Mouse (Mus musculus) CH12.LX (cell line): ENCODE results near the gene Dynll1. TPM values are rescaled to one million over a fixed set of nuclear protein-coding genes. Genes with fewer than 3 reads are reported as not detected.

Source experiments
- DNase-seq: peaks from one replicate; pipeline ENCODE4 v3.0.0-alpha.2; 2013; ENCODE audit errors: extremely low read depth
- H3K27ac ChIP-seq: 2 replicates; pipeline ENCODE4 v1.5.1; 2012; ENCODE audit warnings: low read depth, mild to moderate bottlenecking, control low read depth, moderate library complexity; ENCODE audit not compliant: insufficient read depth
- H3K27me3 ChIP-seq: replicated peaks from 2 replicates; pipeline ENCODE3; 2012; ENCODE audit warnings: inconsistent platforms
- H3K36me3 ChIP-seq, 2 experiments: replicated peaks in 1 of 2; 2 replicates each; pipeline versions ENCODE3 to v1.6.1; 2012; ENCODE audit warnings: inconsistent platforms in 1 of 2, low read length in 1 of 2, mild to moderate bottlenecking in 1 of 2, mixed read lengths in 1 of 2, moderate library complexity in 1 of 2; ENCODE audit not compliant: control insufficient read depth in 1 of 2, insufficient read depth in 1 of 2
- H3K4me1 ChIP-seq, 2 experiments: 2 replicates each; pipeline ENCODE4 v1.6.1; 2012; ENCODE audit warnings: inconsistent platforms in 1 of 2, moderate library complexity in 1 of 2; ENCODE audit not compliant: insufficient read depth in 2 of 2, control insufficient read depth in 1 of 2
- H3K4me2 ChIP-seq: 2 replicates; pipeline ENCODE4 v1.6.1; 2012; ENCODE audit warnings: low read depth, mild to moderate bottlenecking, control low read depth; ENCODE audit not compliant: poor library complexity, insufficient read depth, severe bottlenecking
- H3K4me3 ChIP-seq, 3 experiments: fragments of 150-350 bp in 1 of 3; sonication (generic) in 1 of 3; replicated peaks in 1 of 3; 2 replicates each; pipeline versions ENCODE3 to v1.5.1; 2011 to 2012; ENCODE audit warnings: low read depth in 2 of 3, low read length in 2 of 3, mild to moderate bottlenecking in 2 of 3, moderate library complexity in 2 of 3, control low read depth in 1 of 3, improper control_type of control experiment in 1 of 3, inconsistent platforms in 1 of 3, mixed read lengths in 1 of 3; ENCODE audit not compliant: poor library complexity in 1 of 3
- H3K79me2 ChIP-seq: replicated peaks from 2 replicates; pipeline ENCODE4 v1.6.1; 2012; ENCODE audit warnings: mild to moderate bottlenecking, moderate library complexity; ENCODE audit not compliant: control insufficient read depth, poor library complexity, insufficient read depth, severe bottlenecking; ENCODE audit errors: extremely low read depth
- H3K9ac ChIP-seq: 2 replicates; pipeline ENCODE4 v1.6.1; 2012; ENCODE audit warnings: low read depth, mild to moderate bottlenecking, control low read depth, moderate library complexity; ENCODE audit not compliant: insufficient read depth
- H3K9me3 ChIP-seq: replicated peaks from 2 replicates; pipeline ENCODE3; 2012; ENCODE audit warnings: low read length, inconsistent platforms, mixed read lengths
- CHD2 ChIP-seq: IDR thresholded peaks from 2 replicates; pipeline ENCODE4 v1.6.1; 2011; ENCODE audit warnings: low read length, improper control_type of control experiment
- CTCF ChIP-seq, 2 experiments: IDR thresholded peaks in 1 of 2; conservative IDR thresholded peaks in 1 of 2; 2 replicates each; pipeline ENCODE4 v1.5.1; 2011 to 2012; ENCODE audit warnings: low read depth in 2 of 2, low read length in 2 of 2, improper control_type of control experiment in 1 of 2, inconsistent platforms in 1 of 2, mild to moderate bottlenecking in 1 of 2, moderate library complexity in 1 of 2
- ETS1 ChIP-seq: conservative IDR thresholded peaks from 2 replicates; pipeline ENCODE4 v1.6.1; 2012; ENCODE audit warnings: low read depth, mild to moderate bottlenecking, inconsistent platforms, low read length, improper control_type of control experiment, moderate library complexity
- HCFC1 ChIP-seq: IDR thresholded peaks from 2 replicates; pipeline ENCODE4 v1.6.1; 2012; ENCODE audit warnings: low read depth, mild to moderate bottlenecking, inconsistent platforms, low read length, improper control_type of control experiment
- IRF4 ChIP-seq: IDR thresholded peaks from 2 replicates; pipeline ENCODE4 v1.6.1; 2014; ENCODE audit warnings: low read depth, mild to moderate bottlenecking, inconsistent platforms, low read length, improper control_type of control experiment
- JUND ChIP-seq: conservative IDR thresholded peaks from 2 replicates; pipeline ENCODE4 v1.6.1; 2011; ENCODE audit warnings: low read depth, low read length, improper control_type of control experiment
- KAT2A ChIP-seq: IDR thresholded peaks from 2 replicates; pipeline ENCODE4 v1.6.1; 2012; ENCODE audit warnings: low read length, improper control_type of control experiment, inconsistent platforms; ENCODE audit not compliant: insufficient replicate concordance
- MAX ChIP-seq: IDR thresholded peaks from 2 replicates; pipeline ENCODE4 v1.6.1; 2011; ENCODE audit warnings: low read length, improper control_type of control experiment
- MAZ ChIP-seq: IDR thresholded peaks from 2 replicates; pipeline ENCODE4 v1.6.1; 2012; ENCODE audit warnings: low read depth, mild to moderate bottlenecking, inconsistent platforms, low read length, improper control_type of control experiment, moderate library complexity
- MYC ChIP-seq: IDR thresholded peaks from 2 replicates; pipeline ENCODE4 v1.6.1; 2011; ENCODE audit warnings: low read depth, mild to moderate bottlenecking, improper control_type of control experiment, low read length
- NELFE ChIP-seq: IDR thresholded peaks from 2 replicates; pipeline ENCODE4 v1.6.1; 2011; ENCODE audit warnings: low read depth, low read length, improper control_type of control experiment
- NRF1 ChIP-seq: IDR thresholded peaks from 2 replicates; pipeline ENCODE4 v1.6.1; 2014; ENCODE audit warnings: low read depth, mild to moderate bottlenecking, inconsistent platforms, low read length, improper control_type of control experiment, moderate library complexity
- PAX5 ChIP-seq: IDR thresholded peaks from 2 replicates; pipeline ENCODE4 v1.6.1; 2012; ENCODE audit warnings: low read length, inconsistent platforms, mixed read lengths
- RCOR1 ChIP-seq: conservative IDR thresholded peaks from 2 replicates; pipeline ENCODE4 v1.6.1; 2012; ENCODE audit warnings: low read depth, mild to moderate bottlenecking, inconsistent platforms, low read length, improper control_type of control experiment
- TBP ChIP-seq: conservative IDR thresholded peaks from 2 replicates; pipeline ENCODE4 v1.6.1; 2011; ENCODE audit warnings: low read depth, low read length, improper control_type of control experiment
- UBTF ChIP-seq: IDR thresholded peaks from 2 replicates; pipeline ENCODE4 v1.6.1; 2012; ENCODE audit warnings: low read depth, mild to moderate bottlenecking, inconsistent platforms, low read length, improper control_type of control experiment, moderate library complexity
- USF2 ChIP-seq: conservative IDR thresholded peaks from 2 replicates; pipeline ENCODE4 v1.6.1; 2011; ENCODE audit warnings: low read depth, low read length, improper control_type of control experiment
- ZKSCAN1 ChIP-seq: IDR thresholded peaks from 2 replicates; pipeline ENCODE4 v1.6.1; 2012; ENCODE audit warnings: low read depth, inconsistent platforms, low read length, improper control_type of control experiment, borderline replicate concordance
- ZMIZ1 ChIP-seq: IDR thresholded peaks from 2 replicates; pipeline ENCODE4 v1.6.1; 2012; ENCODE audit warnings: low read depth, mild to moderate bottlenecking, inconsistent platforms, low read length, improper control_type of control experiment
- ZNF384 ChIP-seq: IDR thresholded peaks from 2 replicates; pipeline ENCODE4 v1.6.1; 2012; ENCODE audit warnings: low read depth, low read length, improper control_type of control experiment, inconsistent platforms
- dilution Hi-C: fragments of 300-500 bp; cut with MboI; formaldehyde crosslinking; loops from 2 replicates; pipeline ENCODE4 v1.14.3; 2020; ENCODE audit warnings: low sequenced_read_pairs; ENCODE audit not compliant: extremely low pct_unique_long_range_greater_than_20kb, extremely low pct_ligation_motif_present
- in situ Hi-C: fragments of 300-500 bp; cut with MboI; formaldehyde crosslinking; loops from 3 replicates; pipeline ENCODE4 v1.14.3; 2019; ENCODE audit warnings: low sequenced_read_pairs, low pct_ligation_motif_present, low pct_unique_long_range_greater_than_20kb, mixed read lengths
- polyA plus RNA-seq: library from polyadenylated mRNA; unstranded; fragments of >175 nt; gene quantifications from 2 replicates; pipeline ENCODE4 v1.2.1, GENCODE M21; 2012; ENCODE audit warnings: low read depth; ENCODE audit not compliant: insufficient read length
- total RNA-seq, 2 experiments: library from RNA; depleted of rRNA; stranded (reverse); fragments of 300-350 nt in 1 of 2; fragments of >200 nt in 1 of 2; gene quantifications; 2 replicates each; pipeline ENCODE4 v1.2.3; 2012 to 2014

The Dynll1 gene
- total and polyA plus RNA-seq, 3 experiments = 312 to 646 (median 456) TPM

DNA sequence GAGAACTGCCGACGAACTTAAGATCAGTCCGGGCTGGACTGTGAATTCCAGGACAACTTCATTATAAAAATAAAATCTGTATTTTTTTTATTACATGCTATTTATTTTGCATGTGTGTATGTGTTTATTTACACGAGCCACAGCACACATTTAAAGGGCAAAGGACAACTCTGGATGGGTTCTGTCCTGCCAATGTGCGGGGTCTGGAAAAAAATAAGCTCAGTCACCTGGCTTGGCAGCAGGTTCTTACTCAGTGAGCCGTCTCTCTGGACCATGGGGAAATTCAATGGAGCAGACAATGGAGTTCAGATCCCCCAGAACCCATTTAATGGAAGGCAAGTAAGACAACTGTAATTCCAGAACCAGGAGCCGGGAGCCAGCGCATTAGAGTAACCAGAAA, 39.7 kb downstream of the Dynll1 start:
- Histone ChIP-seq H3K9me3 (no peaks in the 10 kb centered on the region), H3K36me3 (peaks cover 63 to 86% of the 10 kb centered on the region in 2 experiments), H3K9ac (no peak overlapping the region), H3K4me3 (no peak overlapping the region)
- in situ Hi-C loops = no loop called here
- DNase-seq = no peak
- no peak for TF ChIP-seq NRF1
- no peak for TF ChIP-seq TBP
- TF ChIP-seq, all 38 proteins: peak for 0
- dilution Hi-C loops = no loop called here
- no peak overlapping the region for H3K4me2 ChIP-seq
- peaks cover 2 to 6% of the 10 kb centered on the region in 2 experiments; a peak in 1 of 4 replicates for H3K4me1 ChIP-seq
- H3K27ac ChIP-seq = no peak overlapping the region
- H3K79me2 ChIP-seq = peaks cover 57% of the 10 kb centered on the region
- H3K27me3 ChIP-seq = no peaks in the 10 kb centered on the region

DNA sequence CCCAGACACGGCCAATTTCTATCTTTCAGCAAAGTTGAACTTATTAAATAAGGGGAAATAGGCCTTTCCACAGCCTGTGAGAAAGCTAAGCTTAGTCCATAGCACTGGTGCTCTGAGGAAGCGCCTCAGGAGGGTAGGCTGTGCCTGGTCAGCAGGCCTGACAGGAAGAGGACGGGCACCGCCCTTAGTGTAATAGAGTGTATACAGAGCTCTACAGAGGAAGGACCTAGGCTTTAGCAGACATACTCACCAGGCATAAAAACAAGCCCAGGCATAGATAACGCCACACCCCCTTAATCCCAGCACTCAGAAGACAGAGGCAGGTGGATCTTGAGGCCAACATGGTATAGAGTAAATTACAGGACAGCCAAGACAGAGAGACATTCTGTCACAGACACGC, 40.4 kb downstream of the Dynll1 start:
- Histone ChIP-seq H3K27me3 (no peaks in the 10 kb centered on the region), H3K9ac (no peak overlapping the region)
- in situ Hi-C loops = no loop called here
- DNase-seq = no peak
- no peak for TF ChIP-seq PAX5
- TF ChIP-seq IRF4 = no peak
- TF ChIP-seq ZMIZ1 = no peak
- no peak for TF ChIP-seq UBTF
- no peak for TF ChIP-seq HCFC1
- no peak for TF ChIP-seq MAZ
- TF ChIP-seq RCOR1 = no peak
- TF ChIP-seq JUND = no peak
- no peak for TF ChIP-seq ZKSCAN1
- no peak for TF ChIP-seq ZNF384
- no peak for TF ChIP-seq CHD2
- no peak for TF ChIP-seq USF2
- no peak for TF ChIP-seq MAX
- no peak for TF ChIP-seq MYC
- no peak for TF ChIP-seq NRF1
- TF ChIP-seq NELFE = no peak
- no peak for TF ChIP-seq KAT2A
- TF ChIP-seq CTCF (conservative IDR thresholded peaks at IDR 0.05 in 1 of 2, IDR thresholded peaks at IDR 0.05 in 1 of 2; ENCODE audit: low read depth in 2 of 2, low read length in 2 of 2) = no peak
- no peak for TF ChIP-seq ETS1
- TF ChIP-seq, all 38 proteins: peak for 0
- Histone ChIP-seq H3K27ac (no peak overlapping the region), H3K4me2 (no peak overlapping the region), H3K4me3 (no peak overlapping the region), H3K4me1 (0 out of 4 replicates have a peak, but pooled peaks cover 0 to 2% of the 10 kb centered on the region in 2 experiments), H3K79me2 (peaks cover 50% of the 10 kb centered on the region), H3K9me3 (no peaks in the 10 kb centered on the region), H3K36me3 (peaks cover 66 to 88% of the 10 kb centered on the region in 2 experiments)
- dilution Hi-C loops = no loop called here
